Mouse (Mus musculus): ENCODE results near the gene Kank3.
A peak's percentile ranks its signal among the peaks of the same experiment; 100 is the strongest.
"Not testable (repeated sequence)": the region's sequence is repeated elsewhere in the genome, so short reads cannot be mapped to it uniquely, and the experiment has no call there.

The Kank3 gene

DNA sequence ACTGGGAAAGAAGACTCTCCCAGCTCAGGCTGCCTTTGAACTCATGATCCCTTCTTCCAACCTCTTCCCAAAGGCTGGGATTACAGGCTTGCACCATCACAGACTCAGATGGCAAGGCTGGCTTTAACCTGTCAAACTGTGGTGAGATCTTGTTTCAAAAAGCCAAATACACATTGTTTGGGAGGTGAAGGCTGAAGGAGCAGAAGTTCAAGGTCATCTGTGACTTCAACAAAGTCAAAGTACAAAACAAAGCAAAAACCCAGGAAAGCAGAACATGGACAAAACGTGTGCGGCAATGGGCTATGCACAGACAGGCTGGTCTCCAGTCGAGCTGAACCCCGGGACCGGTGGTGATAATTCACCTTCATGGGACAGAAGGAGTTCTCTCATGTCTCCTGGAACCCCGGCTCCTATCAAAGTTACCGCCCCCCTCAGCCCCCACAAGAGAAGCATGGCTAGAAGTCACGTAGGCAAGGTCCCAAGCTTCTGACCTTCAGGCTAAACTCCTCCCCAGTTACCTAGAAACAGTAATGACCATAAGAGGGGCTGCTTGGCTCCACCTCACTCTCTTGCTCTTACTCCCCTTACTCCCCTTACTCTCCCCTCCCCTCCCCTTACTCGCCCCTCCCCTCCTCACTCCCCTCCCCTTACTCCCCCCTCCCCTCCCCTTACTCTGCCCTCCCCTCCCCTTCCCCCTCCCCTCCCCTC lies 3.0 kb upstream of the Kank3 start:
- DNase-seq (ENCODE audit: inconsistent ontology term), result no peak

DNA sequence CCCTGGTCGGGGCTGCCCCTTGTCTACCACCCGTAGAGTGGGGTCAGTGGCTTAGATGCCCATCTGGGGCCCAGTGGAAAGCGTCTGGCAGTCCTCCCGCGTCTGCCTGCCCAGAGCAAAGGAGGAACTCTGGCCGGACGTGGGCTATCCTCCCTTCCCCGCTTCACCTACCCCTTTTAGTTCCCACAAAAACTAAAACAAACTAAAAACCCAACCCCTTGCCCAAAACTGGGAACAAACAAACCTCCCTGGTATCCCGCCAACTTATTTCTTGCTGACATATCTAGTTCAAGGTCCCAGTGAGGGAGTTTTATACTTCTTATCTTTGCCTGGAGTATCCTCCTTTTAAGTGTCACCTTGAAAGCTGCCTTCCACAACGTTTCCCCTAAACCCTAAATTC lies 2.1 kb upstream of the Kank3 start:
- no peak for DNase-seq (ENCODE audit: inconsistent ontology term)

DNA sequence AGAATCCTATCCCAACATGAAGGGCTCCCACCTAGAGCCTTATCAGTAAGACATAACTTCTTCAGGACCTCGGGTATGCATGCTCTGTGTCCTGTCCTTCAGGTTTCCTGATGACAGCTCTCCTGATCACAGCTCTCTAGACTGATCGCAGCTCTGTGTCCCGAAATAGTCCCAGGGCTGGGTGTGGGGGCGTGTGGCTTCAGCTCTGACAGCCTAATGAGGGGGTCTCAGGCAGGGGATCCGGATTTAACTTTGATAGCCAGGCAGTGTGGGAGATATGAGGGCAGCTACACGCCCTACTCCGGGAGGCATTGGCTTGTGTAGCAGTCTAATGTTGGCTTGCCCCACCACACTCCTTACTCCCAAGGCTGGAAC lies 810 bp downstream of the Kank3 start:
- no peak for DNase-seq (ENCODE audit: inconsistent ontology term)

DNA sequence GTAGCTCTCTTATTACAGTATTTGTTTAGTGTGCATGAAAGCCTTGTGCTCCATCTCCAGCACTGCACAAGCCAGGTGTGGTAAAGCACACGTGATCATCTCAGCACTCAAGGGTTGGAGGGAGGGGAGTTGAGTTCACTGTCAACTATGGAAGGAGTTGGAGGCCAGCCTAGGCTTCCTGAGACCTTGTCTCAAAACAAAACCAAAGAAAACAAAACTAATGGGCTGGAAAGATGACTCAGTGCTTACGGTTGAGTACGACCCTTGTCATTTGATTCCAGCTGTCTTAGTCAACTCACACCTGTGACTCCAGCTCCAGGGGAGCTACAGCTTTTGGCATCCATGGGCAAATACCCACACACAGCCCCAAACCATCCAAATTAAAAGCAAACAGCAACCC lies 2.2 kb downstream of the Kank3 start:
- DNase-seq (ENCODE audit: inconsistent ontology term), result peak; percentile 47

DNA sequence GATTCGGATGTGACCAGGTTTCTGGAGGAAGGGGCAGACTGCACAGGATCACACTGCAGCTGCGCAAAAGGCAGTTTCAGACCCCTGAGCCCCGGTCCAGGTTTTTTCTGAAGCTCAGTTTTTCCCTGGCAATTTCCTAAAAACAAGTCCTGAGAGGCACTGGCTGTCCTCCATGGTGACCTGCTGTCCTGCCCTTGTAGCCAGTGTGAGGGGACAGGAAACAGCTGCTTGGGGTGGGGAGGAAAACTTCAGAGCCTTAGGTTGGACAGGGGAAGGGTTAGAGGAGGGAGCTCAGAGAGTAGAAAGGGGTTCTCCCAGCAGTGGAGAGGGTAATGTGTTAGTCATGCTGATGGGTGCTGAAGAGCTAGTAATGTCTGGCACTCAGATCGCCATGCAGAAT lies 2.7 kb downstream of the Kank3 start:
- DNase-seq (ENCODE audit: inconsistent ontology term), result no peak

DNA sequence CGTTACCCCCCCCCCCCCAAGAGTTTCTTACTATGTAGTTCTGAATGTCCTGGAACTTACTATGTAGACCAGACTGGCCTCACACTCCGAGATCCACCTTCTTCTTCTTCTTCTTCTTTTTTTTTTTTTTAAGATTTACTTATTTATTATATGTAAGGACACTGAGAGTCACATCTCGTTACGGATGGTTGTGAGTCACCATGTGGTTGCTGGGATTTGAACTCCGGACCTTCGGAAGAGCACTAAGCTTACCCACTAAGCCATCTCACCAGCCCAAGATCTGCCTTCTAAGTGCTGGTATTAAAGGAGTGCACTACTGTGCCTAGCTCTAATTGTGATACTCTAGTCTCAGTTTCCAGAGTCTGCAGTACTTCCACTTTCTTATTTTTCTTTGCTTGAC lies 5.1 kb downstream of the Kank3 start:
- no peak for DNase-seq (ENCODE audit: inconsistent ontology term)

DNA sequence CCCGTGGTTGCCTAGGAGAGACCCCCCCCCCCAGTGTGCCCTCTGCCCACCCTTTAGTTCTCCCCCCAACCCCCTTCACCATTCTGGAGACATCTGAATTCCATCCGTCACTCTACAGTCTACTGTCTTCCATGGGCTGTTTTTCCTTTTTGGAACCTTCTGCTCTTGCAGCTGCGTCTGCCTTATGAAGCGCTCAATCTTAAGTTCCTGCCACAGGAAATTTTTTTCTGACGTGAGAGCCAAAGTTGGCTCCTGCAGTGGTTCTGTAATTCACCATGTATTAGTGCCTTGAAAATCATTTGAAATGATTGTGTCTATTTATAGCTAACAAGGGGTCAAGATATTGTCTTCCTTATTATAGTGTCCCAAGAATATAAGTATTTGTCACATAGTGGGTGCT lies 6.3 kb downstream of the Kank3 start:
- DNase-seq (ENCODE audit: inconsistent ontology term), result no peak

DNA sequence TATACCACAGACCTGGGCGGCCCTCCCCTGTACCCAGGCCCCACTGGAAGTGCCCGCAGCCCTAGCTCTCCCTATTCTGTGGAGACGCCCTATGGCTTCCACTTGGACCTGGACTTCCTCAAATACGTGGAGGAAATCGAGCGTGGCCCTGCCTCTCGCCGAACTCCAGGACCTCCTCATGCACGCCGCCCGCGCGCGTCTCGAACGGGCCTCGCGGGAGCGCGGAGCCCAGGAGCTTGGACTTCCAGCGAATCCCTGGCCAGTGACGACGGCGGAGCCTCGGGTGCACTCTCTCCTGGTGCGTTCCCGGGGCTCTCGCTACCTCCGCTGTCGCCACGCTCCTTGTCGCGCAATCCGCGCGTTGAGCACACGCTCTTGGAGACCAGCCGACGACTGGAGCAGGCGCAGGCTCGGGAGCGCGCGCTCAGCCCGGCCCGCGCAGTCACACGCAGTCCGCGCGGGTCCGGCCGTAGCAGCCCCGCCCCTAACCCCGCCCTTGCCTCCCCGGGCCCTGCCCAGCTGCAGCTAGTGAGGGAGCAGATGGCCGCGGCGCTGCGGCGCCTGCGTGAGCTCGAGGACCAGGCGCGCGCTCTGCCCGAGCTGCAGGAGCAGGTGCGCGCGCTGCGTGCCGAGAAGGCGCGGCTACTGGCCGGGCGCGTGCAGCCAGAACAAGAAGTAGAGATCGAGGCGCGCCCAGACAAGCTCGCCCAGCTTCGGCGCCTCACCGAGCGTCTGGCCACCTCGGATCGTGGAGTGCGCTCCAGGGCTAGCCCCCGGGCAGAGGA lies 7.1 kb downstream of the Kank3 start:
- peak; percentile 98 for DNase-seq (ENCODE audit: inconsistent ontology term)

DNA sequence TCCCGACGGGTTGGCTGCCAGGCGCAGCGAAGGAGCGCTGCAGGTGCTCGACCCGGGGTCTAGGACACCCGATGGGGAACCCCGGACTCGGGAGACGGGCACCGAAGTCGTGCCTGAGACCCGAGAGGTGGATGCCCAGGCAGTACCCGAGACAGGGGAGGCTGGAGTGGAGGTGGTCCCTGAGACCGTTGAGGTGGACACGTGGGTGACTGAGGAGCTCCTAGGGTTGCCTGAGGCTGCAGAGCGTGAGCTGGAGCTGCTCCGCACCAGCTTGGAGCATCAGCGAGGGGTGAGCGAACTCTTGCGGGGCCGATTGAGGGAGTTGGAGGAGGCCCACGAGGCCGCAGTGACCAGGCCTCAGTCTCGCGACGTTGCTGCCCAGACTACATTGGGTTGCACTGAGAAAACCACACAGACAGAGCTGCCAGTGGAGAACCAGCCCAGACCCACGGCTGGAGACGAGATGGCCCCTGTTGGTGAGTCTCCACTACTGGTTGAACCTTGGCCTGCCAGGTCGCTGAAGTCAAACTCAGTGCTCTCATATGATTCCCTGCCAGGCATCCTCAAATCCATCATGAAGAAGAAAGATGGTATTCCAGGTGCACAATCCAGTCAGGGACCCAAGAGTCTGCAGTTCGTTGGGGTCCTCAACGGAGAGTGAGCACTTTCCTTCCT lies 7.8 kb downstream of the Kank3 start:
- no peak for DNase-seq (ENCODE audit: inconsistent ontology term)

DNA sequence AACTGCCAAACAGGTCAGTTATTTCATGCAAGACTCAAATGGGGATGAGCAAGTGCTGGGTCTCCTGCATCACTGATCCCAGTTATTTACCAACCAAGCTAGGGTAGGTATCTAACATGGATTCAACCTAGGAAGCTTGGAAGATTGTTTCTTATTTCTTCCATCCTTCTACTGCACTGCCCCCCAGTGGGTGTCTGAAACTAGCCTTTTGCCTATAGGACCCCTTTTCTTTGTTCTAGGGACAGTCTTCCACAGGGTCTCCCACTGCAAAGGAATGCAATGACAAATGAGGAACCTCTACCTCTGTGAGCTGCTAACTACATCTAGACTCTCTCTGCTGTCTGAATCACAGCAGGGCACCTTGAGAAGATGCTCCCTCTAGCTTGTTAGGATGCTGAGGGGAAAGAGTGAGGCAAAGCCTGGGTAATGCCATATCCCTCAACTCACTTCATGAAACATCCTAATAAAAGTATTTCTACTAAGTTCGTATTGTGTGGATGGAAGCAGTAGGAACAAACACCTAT lies 12.2 kb downstream of the Kank3 start:
- no peak for DNase-seq (ENCODE audit: inconsistent ontology term)

DNA sequence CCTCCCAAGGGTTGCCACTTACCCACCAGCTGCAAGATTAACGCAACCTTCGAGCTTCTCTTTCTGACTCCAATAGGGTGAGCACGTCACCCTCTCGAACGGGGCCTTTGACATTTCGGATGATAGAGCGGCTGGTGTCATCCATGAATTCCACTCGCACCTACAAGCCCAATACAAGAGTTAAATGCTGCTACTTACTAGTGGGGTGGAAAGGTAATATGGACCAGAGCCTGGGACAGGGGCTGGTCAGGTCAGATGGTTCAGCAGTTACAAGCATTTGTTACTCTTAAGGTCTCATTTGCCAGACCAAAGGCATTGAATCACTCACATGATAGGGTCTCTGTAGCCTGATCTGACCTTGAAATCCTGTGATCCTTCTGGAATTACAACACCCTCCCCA lies 12.9 kb downstream of the Kank3 start:
- DNase-seq (ENCODE audit: inconsistent ontology term), result not testable (repeated sequence)

DNA sequence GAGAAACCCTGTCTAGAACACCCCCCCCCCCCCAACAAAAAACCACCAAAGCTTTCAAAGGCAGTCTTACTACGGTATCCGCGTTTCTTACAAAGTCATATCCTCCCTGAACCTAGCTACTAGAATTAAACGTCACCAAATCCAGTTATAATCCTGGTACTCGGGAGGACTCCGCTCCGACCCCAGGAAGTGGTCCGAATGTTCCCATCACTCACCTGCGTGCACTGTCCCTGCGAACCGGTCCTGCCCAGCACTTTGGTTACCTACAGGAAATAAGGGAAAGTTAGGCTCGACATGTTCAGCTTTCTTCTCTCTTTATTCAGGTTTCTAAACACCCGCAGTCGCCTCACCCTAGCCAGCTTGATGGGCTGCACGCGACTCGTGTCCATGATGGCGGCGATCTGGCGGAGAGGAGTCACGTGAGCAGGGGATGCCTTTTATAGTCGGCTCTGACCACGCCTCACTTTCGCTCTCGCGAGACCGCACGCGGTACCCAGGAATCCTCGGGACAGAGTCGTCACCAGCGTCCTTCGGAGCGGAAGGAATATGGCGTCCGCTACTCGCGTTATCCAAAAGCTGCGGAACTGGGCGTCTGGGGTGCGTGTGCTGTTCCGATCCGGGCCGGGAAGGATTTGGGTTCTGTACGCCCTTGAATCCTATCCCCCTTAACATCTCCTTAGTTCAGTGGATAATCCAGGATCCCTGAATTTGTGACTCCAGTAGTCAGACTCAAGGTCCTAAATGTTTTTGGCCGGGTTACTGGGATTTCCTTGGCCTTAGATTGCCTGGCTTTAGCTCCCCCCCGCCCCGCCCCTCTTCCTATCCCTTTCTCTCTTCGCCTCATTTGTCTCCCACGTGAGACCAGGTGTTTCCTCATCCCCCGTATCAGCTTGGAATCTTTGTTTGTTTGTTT lies 14.0 kb downstream of the Kank3 start, which contains the start of the genes Rps28 and Ndufa7:
TSS of gene Rps28 (minus strand) at position 479 of the 913 bp plus-strand sequence.
TSS of gene Ndufa7 (plus strand) at position 489 of the 913 bp plus-strand sequence.
- DNase-seq (ENCODE audit: inconsistent ontology term), result peak; percentile 95

DNA sequence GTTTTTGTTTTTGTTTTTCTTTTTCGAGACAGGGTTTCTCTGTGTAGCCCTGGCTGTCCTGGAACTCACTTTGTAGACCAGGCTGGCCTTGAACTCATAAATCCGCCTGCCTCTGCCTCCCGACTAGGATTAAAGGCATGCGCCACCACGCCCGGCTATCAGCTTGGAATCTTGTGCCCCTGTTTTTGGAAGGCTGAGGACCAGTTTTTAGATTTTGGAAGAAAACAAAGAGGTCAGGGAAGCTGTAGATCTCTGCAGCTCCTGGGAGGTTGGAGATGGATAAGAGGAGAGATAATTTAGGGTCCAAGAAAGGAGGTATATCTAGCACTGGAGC lies 14.6 kb downstream of the Kank3 start:
- not testable (repeated sequence) for DNase-seq (ENCODE audit: inconsistent ontology term)

DNA sequence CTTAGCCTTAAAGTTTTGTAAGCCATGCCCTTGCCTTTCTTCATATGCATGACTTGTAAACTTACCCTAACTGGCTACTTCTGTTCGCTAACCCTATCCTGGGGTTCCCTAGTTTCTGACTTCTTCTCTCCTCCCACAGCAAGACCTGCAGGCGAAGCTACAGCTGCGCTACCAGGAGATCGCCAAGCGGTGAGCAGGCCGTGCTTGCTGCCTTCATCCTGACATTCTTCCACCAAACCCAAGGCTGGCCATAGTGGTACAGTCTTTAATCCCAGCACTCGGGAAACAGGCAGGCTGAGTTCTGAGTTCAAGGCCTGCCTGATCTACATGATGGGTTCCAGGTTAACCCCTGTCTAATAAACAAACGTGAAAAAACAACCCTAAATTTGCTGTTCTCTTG lies 15.1 kb downstream of the Kank3 start:
- no peak for DNase-seq (ENCODE audit: inconsistent ontology term)

DNA sequence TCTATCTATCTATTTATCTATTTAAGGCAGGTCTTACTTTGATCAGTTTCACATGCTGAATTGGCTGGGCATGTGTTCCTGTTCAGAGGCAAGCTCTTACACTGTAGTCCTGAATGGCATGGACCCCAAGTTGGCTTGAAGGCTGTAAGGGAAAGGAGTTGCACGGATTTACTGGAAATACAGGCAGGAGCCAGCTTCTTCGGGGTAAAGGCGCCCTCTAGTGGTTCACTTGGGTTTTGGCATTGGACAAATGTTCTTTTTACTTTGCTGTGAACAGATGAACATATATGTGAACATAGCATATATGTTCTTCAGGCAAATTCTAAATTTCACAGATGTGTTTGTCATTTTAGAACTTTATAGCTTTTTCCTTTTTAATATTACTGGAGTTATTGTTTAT lies 16.5 kb downstream of the Kank3 start:
- peak; percentile 43 for DNase-seq (ENCODE audit: inconsistent ontology term)

DNA sequence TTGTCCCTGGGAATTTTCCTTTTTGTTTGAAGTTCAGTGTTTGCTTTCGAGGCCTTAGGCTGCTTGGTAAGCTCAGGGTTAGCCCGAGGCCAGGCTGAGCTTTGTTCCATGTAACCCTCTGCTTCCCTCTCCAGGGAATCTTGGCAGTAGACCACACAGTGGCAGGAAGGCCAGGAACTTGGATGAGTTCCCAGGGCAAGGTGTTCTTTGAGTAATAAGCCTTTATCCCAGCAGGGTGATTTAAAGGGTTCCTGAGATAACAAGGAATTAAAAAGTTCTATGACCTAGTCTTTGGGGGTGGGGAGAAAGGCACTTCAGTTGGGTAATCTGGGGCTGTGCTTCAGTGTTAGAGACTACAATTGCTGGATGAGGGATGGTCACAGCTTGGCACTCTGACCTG lies 18.6 kb downstream of the Kank3 start:
- peak; percentile 16 for DNase-seq (ENCODE audit: inconsistent ontology term)

DNA sequence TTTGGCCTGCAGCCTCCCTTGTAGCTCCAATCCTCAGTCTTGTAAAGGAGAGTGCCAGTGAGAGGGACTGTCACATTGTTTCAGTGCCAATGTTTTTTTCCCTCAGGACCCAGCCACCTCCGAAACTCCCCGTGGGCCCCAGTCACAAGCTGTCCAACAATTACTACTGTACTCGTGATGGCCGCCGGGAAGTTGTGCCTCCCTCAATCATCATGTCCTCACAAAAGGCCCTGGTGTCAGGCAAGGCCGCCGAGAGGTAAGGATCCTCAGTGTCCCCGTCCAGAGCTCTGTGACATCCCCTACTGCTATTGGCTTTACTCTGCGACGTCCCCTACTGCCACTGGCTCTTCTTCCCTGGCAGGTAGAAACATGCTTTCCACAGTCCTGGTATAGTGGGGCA lies 19.2 kb downstream of the Kank3 start:
- DNase-seq (ENCODE audit: inconsistent ontology term), result no peak

DNA sequence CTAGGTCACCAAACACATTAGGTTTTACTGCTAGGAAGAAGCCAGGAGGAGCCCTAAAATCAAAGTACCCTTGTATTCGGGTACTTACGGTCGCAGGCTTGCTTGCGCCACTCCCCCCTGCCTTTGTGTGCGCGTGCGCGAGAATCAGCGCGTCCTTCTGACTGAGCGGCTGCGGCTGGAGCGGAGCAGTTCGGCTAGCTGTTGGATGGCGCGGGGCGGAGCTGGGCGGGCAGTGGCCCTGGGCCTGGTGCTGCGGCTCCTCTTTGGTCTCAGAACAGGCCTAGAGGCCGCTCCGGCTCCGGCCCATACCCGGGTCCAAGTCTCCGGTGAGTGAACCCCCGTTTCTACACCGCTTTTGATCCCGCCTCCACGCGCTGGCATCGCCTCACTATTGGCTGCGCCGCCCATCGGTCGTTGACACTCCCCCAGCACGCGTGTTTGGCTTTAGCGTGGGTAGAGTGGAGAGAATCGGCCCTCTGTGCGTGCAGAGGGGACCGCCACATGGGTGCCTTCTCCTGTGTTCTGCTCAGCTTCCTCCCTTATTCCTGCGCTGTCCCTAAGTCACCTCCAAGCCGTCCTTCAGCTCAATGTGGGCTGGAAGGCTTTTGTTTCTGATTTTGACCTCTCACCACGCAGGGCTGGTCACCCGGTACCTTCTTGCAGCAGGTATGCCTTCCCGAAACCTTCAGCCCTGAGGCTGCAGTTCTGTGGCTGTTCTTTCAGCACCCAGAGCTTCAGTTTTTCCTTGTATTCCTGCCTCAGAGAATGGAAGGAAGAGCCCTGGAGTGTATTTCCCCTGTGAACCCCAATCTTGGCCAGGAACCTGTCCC lies 32.9 kb downstream of the Kank3 start, which contains the start of gene Cd320:
TSS of gene Cd320 (plus strand) at position 126 of the 830 bp plus-strand sequence.
- DNase-seq (ENCODE audit: inconsistent ontology term), result peak; percentile 93

DNA sequence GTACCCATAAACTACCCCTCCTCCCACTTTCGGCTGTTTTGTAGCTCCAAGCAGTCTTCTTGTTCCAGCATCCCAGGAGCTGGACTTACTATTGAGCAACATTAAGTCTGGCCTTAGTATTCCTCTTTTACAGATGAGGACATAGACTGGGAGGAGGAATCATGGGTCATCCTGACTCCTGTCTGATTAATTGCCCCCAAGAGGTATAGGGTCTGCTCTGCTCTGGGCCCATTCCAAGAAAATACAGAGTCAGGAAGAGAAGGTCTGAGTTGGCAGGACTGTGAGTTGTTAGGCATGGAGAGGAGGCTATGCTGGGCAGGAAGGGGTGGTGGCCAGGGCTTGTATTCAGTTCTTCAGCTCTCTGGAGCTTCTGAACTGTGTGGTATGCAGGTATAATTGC lies 33.9 kb downstream of the Kank3 start:
- no peak for DNase-seq (ENCODE audit: inconsistent ontology term)

DNA sequence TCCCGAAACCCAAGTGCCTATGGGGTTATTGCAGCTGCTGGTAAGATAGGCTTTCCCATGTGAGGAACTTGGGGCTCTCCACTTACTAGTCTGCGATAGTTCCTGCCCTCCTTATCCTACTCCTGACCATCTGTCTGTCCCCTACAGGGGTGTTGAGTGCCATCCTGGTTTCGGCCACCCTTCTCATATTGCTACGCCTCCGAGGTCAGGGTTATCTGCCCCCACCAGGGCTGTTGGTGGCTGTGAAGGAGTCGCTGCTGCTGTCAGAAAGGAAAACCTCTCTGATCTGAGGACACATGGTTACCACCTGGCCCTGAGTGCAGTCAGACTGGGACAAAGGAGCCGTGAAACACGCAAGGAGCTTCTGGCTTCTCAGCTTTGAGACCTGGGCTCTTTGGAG lies 37.8 kb downstream of the Kank3 start:
- no peak for DNase-seq (ENCODE audit: inconsistent ontology term)

DNA sequence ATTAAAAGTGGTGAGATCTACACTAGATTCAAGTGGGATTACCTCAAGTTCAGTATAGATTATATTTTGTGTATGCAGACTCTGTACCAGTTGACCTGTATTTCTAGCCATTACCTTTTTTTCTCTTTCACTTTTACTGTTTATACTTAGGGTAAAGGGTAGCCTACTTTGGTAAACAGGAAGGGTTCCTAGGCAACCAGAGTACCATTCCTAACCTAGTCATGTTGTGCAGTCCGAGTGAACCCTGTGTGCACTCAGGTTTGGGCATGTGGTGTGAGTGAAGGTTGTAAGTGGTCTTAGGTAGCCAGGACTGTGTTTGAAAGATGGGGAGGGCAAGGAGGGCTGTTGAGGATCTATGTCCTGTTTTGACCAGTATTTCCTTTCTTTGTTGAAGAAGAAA lies 41.0 kb downstream of the Kank3 start:
- DNase-seq (ENCODE audit: inconsistent ontology term), result no peak

Measured in Muller cell, postnatal 12 days (primary cell).